Mouse (Mus musculus): ENCODE measurements around the gene Kremen2.

Gene Kremen2

GRCm38 (mm10) chr17:23758801-23759200 lies 13.2 kb upstream of the Kremen2 start:
- no peak for DNase-seq

GRCm38 (mm10) chr17:23757581-23757980 lies 11.9 kb upstream of the Kremen2 start:
- DNase-seq = no peak

- no peak for DNase-seq
These were observed 10.1 kb upstream of the Kremen2 start for GRCm38 (mm10) chr17:23755689-23756088.

GRCm38 (mm10) chr17:23749400-23750191 lies 4.0 kb upstream of the Kremen2 start:
- no peak for DNase-seq

- DNase-seq = peak; percentile 75
These were observed 3.2 kb upstream of the Kremen2 start for GRCm38 (mm10) chr17:23748631-23749391.

- peak; percentile 30 for DNase-seq
These were observed 2.4 kb upstream of the Kremen2 start for GRCm38 (mm10) chr17:23748026-23748425.

GRCm38 (mm10) chr17:23747471-23747870 lies 1.8 kb upstream of the Kremen2 start:
- no peak for DNase-seq

- DNase-seq = no peak
These were observed 1.1 kb upstream of the Kremen2 start for GRCm38 (mm10) chr17:23746767-23747166.

GRCm38 (mm10) chr17:23746311-23746710 lies 678 bp upstream of the Kremen2 start:
- peak; percentile 37 for DNase-seq

- DNase-seq = no peak
These were observed 982 bp downstream of the Kremen2 start for GRCm38 (mm10) chr17:23744651-23745050.

GRCm38 (mm10) chr17:23744076-23744475 lies 1.6 kb downstream of the Kremen2 start:
- no peak for DNase-seq

- DNase-seq = no peak
These were observed 2.7 kb downstream of the Kremen2 start for GRCm38 (mm10) chr17:23742941-23743340.

GRCm38 (mm10) chr17:23742210-23742793 lies 3.3 kb downstream of the Kremen2 start:
- DNase-seq = peak; percentile 65

- no peak for DNase-seq
These were observed 4.0 kb downstream of the Kremen2 start for GRCm38 (mm10) chr17:23741359-23742209.

- peak; percentile 39 for DNase-seq
These were observed 5.0 kb downstream of the Kremen2 start, which contains the start of gene Paqr4 for GRCm38 (mm10) chr17:23740598-23741021. TSS of gene Paqr4 (minus strand) at chr17:23740867.

- DNase-seq = peak; percentile 75
These were observed 5.5 kb downstream of the Kremen2 start for GRCm38 (mm10) chr17:23740136-23740584.

GRCm38 (mm10) chr17:23739202-23740135 lies 6.2 kb downstream of the Kremen2 start:
- DNase-seq = no peak

GRCm38 (mm10) chr17:23738836-23739201 lies 6.8 kb downstream of the Kremen2 start:
- DNase-seq = no peak

GRCm38 (mm10) chr17:23737493-23738445 lies 7.9 kb downstream of the Kremen2 start:
- DNase-seq = no peak

GRCm38 (mm10) chr17:23734341-23734740 lies 11.3 kb downstream of the Kremen2 start:
- DNase-seq = no peak
